Mouse (Mus musculus) olfactory bulb, adult 2 months (tissue): ENCODE measurements around the gene Enpep.

Experiments
- CTCF ChIP-seq: fragments of 200-500 bp; IDR thresholded peaks from 2 replicates; pipeline ENCODE4 v1.5.1; 2012; ENCODE audit warnings: low read depth, mild to moderate bottlenecking, low read length, moderate library complexity; ENCODE audit not compliant: insufficient read depth
- POLR2A ChIP-seq: fragments of 200-500 bp; IDR thresholded peaks from 2 replicates; pipeline ENCODE4 v1.6.1; 2012; ENCODE audit warnings: mild to moderate bottlenecking, low read depth, low read length, moderate library complexity; ENCODE audit not compliant: insufficient read depth

DNA sequence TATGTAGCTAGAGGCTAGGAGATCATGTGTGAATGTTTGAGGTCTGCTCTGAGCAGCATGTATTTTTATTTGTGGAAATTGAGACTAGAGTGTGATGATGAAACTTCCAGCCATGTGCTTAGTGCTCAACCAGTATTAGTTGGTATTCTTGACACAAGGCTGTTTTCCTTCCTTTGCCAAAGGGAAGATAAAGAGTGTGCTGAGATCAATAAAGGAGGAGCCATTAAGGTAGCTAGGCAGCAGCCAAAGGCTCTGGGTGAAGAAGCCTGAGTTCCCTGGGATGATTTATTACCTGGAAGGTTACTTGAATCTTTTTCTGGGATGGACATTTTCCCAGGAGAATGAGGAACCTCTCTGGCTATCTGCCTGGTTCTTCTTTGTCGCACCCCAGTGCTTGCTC, 30.9 kb upstream of the Enpep start:
- no peak for TF ChIP-seq CTCF
- no peak for TF ChIP-seq POLR2A
